Mouse (Mus musculus): ENCODE results near the gene Ing1.

DNA sequence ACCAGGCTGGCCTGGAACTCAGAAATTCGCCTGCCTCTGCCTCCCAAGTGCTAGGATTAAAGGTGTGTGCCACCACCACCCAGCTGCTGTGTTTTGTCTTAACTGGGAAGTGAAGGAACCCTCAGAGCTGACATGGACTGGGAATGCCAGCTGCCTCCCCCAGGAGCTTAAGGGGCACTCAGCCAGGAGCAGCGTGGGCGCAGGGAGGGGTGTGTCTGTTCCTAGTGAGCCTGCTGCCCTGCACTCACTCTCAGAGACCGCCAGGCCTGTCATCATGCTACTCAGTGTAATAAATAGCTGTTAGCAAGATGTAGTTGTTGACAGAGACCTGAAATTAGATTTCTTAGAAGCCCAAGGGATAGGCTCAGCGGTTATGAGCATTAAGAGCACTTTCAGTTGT, 44.4 kb upstream of the Ing1 start:
- TF ChIP-seq CTCF (IDR thresholded peaks at IDR 0.05; ENCODE audit: borderline replicate concordance, insufficient read depth, low read length) = no peak
- TF ChIP-seq POLR2A (IDR thresholded peaks at IDR 0.05; ENCODE audit: low read depth, low read length) = no peak
